Mouse (Mus musculus) cerebellum, adult 2 months (tissue): Measurements from ENCODE around the gene Apol8. TPM values are rescaled to one million over a fixed set of nuclear protein-coding genes. Genes with fewer than 3 reads are reported as not detected.

Experiments used
- DNase-seq, 2 experiments: peaks; one replicate each; pipeline ENCODE4 v3.0.0; 2021
- H3K27ac ChIP-seq: fragments of 200-500 bp; 2 replicates; pipeline ENCODE4 v1.5.1; 2012; ENCODE audit warnings: low read length, control low read depth, inconsistent platforms; ENCODE audit not compliant: insufficient read depth
- H3K27me3 ChIP-seq: fragments of 200-500 bp; 2 replicates; pipeline ENCODE4 v1.6.1; 2012; ENCODE audit warnings: inconsistent platforms, mild to moderate bottlenecking, low read length, moderate library complexity; ENCODE audit not compliant: control insufficient read depth, insufficient read depth
- H3K4me1 ChIP-seq: fragments of 200-500 bp; 2 replicates; pipeline ENCODE4 v1.6.1; 2011; ENCODE audit warnings: low read length; ENCODE audit not compliant: control insufficient read depth, insufficient read depth
- H3K4me3 ChIP-seq: fragments of 200-500 bp; replicated peaks from 2 replicates; pipeline ENCODE3; 2011; ENCODE audit warnings: mild to moderate bottlenecking, low read depth, low read length, control low read depth; ENCODE audit not compliant: insufficient read depth
- CTCF ChIP-seq: fragments of 200-500 bp; IDR thresholded peaks from 2 replicates; pipeline ENCODE4 v1.5.1; 2011; ENCODE audit warnings: low read depth, mild to moderate bottlenecking, control low read depth, low read length, moderate library complexity, borderline replicate concordance; ENCODE audit not compliant: insufficient read depth
- POLR2A ChIP-seq: fragments of 200-500 bp; IDR thresholded peaks from 2 replicates; pipeline ENCODE4 v1.6.1; 2011; ENCODE audit warnings: low read length, control low read depth, borderline replicate concordance; ENCODE audit not compliant: insufficient read depth
- WGBS: fragments of 180-500 bp; shearing (Covaris S2); methylation state at CpG from one replicate; pipeline ENCODE4 v1.1.7; 2018; 5-methylcytosine and 5-hydroxymethylcytosine counted together
- polyA plus RNA-seq: library from polyadenylated mRNA; depleted of rRNA; stranded (reverse); fragments of >200 nt; gene quantifications from 2 replicates; pipeline ENCODE4 v1.2.3, GENCODE M21; 2012

Apol8 gene
- polyA plus RNA-seq, 1 experiment: 8.2 TPM

DNA sequence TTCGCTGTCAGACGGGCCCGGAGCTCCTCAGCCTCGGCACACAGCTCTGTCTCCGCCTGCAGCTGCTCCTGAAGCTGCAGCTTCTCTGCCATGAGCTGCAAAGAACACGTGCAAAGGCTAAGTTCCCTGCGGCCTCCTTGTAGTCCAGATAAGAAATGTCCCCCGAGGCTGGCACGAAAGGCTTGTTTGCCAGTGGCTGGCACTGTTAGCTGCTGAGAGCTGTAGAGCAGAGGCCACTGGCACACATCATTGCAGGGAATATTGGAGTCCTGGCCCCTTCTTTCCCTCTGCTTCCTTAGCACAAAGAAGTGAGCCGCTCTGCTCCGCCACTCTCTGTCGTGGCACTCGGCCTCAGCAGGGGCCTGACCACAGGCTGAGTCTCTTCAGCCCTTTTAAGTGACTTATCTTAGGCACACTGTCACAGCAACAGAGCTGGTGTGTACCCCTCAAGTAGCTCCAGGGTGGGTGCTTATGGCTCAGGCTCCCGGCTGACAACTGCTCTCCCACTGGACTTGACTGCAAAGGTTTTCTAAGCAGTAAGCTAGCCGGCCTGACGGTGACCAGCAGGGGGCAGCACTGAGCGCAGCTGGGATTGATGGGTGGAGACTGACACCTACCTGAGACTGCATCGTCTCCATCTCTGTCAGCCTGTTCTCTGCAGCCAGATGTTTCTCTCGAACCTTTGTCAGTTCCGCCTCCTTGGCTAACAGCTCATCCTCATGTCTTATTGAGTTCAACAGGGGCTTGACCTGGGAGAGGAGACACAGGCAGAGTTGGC lies 18.6 kb upstream of the Apol8 start:
- TF ChIP-seq CTCF: peak; percentile 98
- no peak for TF ChIP-seq POLR2A
- no peak overlapping the region for H3K4me3 ChIP-seq
- 62% methylated on average over 20 of the region's 20 CpGs for WGBS
- no peak overlapping the region for H3K27ac ChIP-seq
- H3K27me3 ChIP-seq: no peaks in the 10 kb centered on the region
- peaks cover 4% of the 10 kb centered on the region; the same call in 1 of the 2 replicates for H3K4me1 ChIP-seq
- DNase-seq: peak; percentile 76 to 88

DNA sequence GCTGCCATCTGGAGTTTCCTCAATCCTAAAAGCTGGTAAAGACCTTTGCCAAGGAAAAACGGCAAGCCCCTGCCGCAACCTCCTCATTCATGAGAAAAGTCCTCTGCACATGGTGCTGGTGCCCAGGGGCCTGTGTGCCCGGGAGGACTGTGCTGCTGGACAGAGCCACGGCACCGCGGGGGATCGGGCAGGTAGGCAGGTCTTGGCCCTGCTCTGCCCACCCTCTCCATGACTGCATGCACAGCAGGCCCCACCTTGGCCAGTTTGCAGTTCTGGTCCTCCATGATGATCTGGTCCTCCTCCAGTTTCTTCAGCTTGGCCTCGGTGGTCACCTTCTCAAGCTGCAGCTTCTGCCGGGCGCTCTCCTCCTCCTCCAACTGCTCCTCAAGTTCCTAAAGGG lies 17.5 kb upstream of the Apol8 start:
- Histone ChIP-seq H3K27me3 (no peaks in the 10 kb centered on the region), H3K4me3 (no peak overlapping the region), H3K27ac (no peak overlapping the region), H3K4me1 (no peaks in the 10 kb centered on the region; the same call in 1 of the 2 replicates)
- TF ChIP-seq CTCF: no peak
- TF ChIP-seq POLR2A: no peak
- 83% methylated on average over 10 of the region's 10 CpGs for WGBS
- no peak for DNase-seq

DNA sequence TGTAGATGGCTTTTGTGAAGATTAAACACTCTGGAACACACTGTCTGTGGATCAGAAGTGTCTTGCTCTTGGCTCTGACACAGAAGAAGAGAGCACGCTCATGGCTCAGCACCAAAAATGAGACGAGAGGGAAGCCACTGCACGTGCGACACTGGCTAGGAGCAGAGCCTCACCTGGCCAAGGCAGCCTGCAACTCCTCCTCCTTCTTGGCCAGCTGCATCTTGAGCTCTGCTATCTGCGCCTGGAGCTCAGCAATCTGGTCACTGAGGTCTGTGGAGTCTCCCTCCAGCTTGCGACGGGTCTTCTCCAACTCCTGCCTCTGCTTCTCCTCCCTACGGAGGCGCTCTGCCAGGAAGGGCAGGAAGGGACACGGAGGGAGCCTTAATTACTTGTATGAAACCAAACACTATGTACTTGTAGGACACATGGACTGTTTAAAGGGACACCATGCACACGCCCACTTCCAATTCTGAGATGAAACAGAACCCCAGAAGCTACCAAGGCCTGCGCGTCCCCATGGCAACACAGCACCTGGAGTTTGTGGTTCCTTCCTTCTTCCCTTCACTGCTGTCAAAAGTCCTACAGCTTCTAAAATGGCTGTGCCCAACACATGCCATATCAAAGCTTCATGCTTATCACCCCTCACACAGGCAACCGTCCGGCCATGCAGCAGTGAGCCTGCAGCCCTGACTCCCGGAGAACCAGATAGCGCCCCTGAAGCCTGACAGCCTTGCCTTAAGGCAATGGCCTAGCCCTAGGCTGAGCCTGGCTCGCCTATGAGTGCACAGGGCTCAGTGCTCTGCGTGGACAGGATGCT lies 16.5 kb upstream of the Apol8 start:
- H3K4me1 ChIP-seq: no peaks in the 10 kb centered on the region; the same call in 1 of the 2 replicates
- no peaks in the 10 kb centered on the region for H3K27me3 ChIP-seq
- 69% methylated on average over 19 of the region's 19 CpGs for WGBS
- H3K27ac ChIP-seq: no peak overlapping the region
- DNase-seq: no peak
- no peak for TF ChIP-seq POLR2A
- no peak for TF ChIP-seq CTCF
- no peak overlapping the region for H3K4me3 ChIP-seq

DNA sequence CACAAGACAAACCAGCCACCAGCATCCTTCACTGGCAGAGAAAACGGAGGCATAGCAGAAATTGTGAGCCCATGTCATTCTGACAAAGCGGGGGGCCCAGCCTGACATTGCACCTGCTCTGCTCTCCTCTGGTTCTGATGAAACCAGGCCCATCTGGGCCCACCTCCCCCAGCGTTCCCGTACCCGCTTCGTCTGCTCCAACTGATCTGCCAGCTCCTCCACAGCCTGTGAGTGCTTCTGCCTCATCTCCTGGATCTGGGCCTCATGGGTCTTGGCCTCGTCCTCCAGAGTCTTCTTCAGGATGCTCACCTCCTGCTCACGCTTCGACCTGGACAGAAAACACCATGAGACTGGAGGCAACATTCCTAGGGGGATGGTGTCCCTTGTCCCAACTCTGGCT lies 14.1 kb upstream of the Apol8 start:
- H3K27me3 ChIP-seq: no peaks in the 10 kb centered on the region
- H3K27ac ChIP-seq: no peak overlapping the region
- no peak overlapping the region for H3K4me3 ChIP-seq
- H3K4me1 ChIP-seq: no peaks in the 10 kb centered on the region; the same call in 1 of the 2 replicates
- 81% methylated on average over 9 of the region's 9 CpGs for WGBS
- no peak for DNase-seq
- no peak for TF ChIP-seq CTCF
- no peak for TF ChIP-seq POLR2A

DNA sequence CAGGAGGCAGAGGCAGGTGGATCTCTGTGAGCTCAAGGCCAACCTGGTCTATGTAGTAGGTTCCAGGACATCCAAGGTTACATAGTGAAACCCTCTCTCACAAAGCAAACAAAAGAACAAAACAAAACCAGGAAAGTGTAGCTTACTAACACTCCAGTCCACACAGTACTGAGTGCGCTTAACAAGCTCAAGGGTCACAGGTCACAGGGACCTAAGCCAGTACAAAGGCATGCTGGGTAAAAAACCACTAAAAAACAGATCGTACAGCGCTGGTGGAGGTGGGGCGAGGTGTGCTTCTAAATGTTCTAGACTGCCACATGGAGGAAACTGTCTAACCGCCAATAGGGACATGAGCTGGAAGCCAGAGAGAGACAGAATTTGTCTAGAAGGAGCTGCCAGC lies 13.5 kb upstream of the Apol8 start:
- TF ChIP-seq CTCF: no peak
- no peak for TF ChIP-seq POLR2A
- H3K27me3 ChIP-seq: no peaks in the 10 kb centered on the region
- no peak for DNase-seq
- H3K4me3 ChIP-seq: no peak overlapping the region
- no peaks in the 10 kb centered on the region; the same call in 1 of the 2 replicates for H3K4me1 ChIP-seq
- WGBS: 88% methylated on average over 5 of the region's 5 CpGs
- no peak overlapping the region for H3K27ac ChIP-seq

DNA sequence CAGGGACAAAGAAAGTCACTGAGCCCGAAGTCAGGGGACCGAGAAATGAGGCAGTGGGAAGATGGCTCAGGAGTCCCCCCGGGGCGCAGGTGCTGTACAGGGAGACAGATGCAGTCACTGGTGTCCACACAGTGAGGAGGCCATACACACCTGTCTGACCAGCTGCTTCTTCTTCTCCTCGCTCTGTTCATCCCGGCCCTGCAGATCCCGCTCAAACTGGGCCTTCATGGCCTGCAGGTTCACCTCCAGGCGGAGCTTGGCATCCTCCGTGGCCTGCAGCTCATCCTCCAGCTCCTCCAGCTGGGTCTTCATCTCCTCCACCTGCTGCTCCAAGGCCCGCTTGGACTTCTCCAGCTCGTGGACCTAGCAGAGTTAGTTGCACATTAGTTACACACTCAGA lies 10.2 kb upstream of the Apol8 start:
- H3K27me3 ChIP-seq: no peaks in the 10 kb centered on the region
- no peak for DNase-seq
- H3K4me1 ChIP-seq: no peaks in the 10 kb centered on the region; the same call in 1 of the 2 replicates
- no peak overlapping the region for H3K27ac ChIP-seq
- H3K4me3 ChIP-seq: no peak overlapping the region
- no peak for TF ChIP-seq POLR2A
- TF ChIP-seq CTCF: no peak
- WGBS: 77% methylated on average over 11 of the region's 11 CpGs

DNA sequence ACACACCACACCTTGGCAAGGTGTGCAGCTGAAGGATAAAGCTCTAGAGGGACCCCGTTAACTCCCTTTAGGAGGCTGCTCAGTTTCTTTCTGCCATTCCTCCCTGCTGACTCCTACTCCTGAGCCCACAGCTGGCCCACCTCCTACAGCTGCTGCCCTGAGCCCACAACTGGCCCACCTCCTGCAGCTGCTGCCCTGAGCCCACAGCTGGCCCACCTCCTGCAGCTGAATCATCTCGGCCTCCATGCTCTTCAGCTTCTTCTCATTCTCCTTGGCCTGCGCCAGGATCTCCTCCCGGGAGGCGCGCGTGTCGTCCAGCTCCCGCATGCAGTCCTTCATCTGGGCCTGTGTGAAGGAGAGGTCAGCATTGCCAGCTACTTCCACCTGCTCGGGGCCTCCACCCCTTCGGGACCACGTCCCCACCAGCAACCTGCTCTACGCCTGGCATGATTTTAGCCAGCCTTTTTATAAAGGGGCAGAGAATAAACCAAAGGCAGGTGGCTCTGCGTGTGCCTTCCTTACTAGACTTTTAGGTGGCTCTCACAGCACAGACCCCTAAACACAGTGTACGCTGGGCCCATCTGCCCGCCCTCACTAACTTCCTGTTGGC lies 8.8 kb upstream of the Apol8 start:
- no peak overlapping the region for H3K27ac ChIP-seq
- TF ChIP-seq POLR2A (no peak), CTCF (no peak)
- WGBS: 67% methylated on average over 16 of the region's 16 CpGs

More for the DNA sequence above, 8.8 kb upstream of the Apol8 start:
- H3K27me3 ChIP-seq: no peaks in the 10 kb centered on the region
- DNase-seq: no peak
- no peaks in the 10 kb centered on the region for H3K4me1 ChIP-seq
- no peak overlapping the region for H3K4me3 ChIP-seq
